Mouse (Mus musculus): ENCODE measurements around the gene Metrn. TPM values are rescaled to one million over a fixed set of nuclear protein-coding genes. Genes with fewer than 3 reads are reported as not detected.

Gene Metrn
- total and polyA plus RNA-seq, 2 experiments from 2014 or later = 50.0 to 236 TPM

- Histone ChIP-seq H3K4me2 (ENCODE audit: low read depth, low read length, poor library complexity, severe bottlenecking) (no peak overlapping the region), H3K9me3 (ENCODE audit: low read length) (no peaks in the 10 kb centered on the region), H3K36me3 (ENCODE audit: insufficient read depth, low read length) (no peaks in the 10 kb centered on the region), H3K27ac (ENCODE audit: low read depth, low read length) (no peak overlapping the region), H3K4me1 (ENCODE audit: insufficient read depth, low read length) (no peaks in the 10 kb centered on the region), H3K4me3 (ENCODE audit: low read depth, low read length) (no peak overlapping the region), H3K27me3 (ENCODE audit: insufficient read depth, low read length) (no peaks in the 10 kb centered on the region), H3K9ac (replicated peaks; ENCODE audit: low read length, poor library complexity, severe bottlenecking) (no peak overlapping the region)
- DNase-seq (ENCODE audit: low spot score) = no peak
- 81% methylated on average over 10 of the region's 10 CpGs for WGBS
- TF ChIP-seq CTCF (IDR thresholded peaks at IDR 0.05) = no peak
- no peak for ATAC-seq (ENCODE audit: low FRiP score)
Measured at GRCm38 (mm10) chr17:25744311-25744710, 52.6 kb downstream of the Metrn start.

GRCm38 (mm10) chr17:25743831-25744230, 53.1 kb downstream of the Metrn start:
- Histone ChIP-seq H3K9me3 (ENCODE audit: low read length) (no peaks in the 10 kb centered on the region), H3K4me1 (ENCODE audit: insufficient read depth, low read length) (no peaks in the 10 kb centered on the region), H3K4me2 (ENCODE audit: low read depth, low read length, poor library complexity, severe bottlenecking) (no peak overlapping the region), H3K36me3 (ENCODE audit: insufficient read depth, low read length) (no peaks in the 10 kb centered on the region), H3K27me3 (ENCODE audit: insufficient read depth, low read length) (no peaks in the 10 kb centered on the region), H3K9ac (replicated peaks; ENCODE audit: low read length, poor library complexity, severe bottlenecking) (no peak overlapping the region), H3K4me3 (ENCODE audit: low read depth, low read length) (no peak overlapping the region), H3K27ac (ENCODE audit: low read depth, low read length) (no peak overlapping the region)
- no peak for TF ChIP-seq CTCF (IDR thresholded peaks at IDR 0.05)
- ATAC-seq (ENCODE audit: low FRiP score) (no peak), DNase-seq (ENCODE audit: low spot score) (no peak)
- 91% methylated on average over 9 of the region's 9 CpGs for WGBS

Small RNA genes lying within 50 kb of the gene (microRNA-seq; reads per million reads assigned to microRNA genes)
- gene Gm25083 (ENCODE audit: borderline number of aligned reads) = not detected
- gene Mir3082 (ENCODE audit: borderline number of aligned reads) = 1.0 reads per million
- not detected for gene Mir6966 (ENCODE audit: borderline number of aligned reads)

Other genes starting within 250 kb of the Metrn start
- gene Sox8, start 226.4 kb downstream of the Metrn start, total RNA-seq (2014; rRNA removed) = 21.5 and 31.0 TPM in 2 replicates
- gene Sox8, start 226.4 kb downstream of the Metrn start, polyA plus RNA-seq (2015; fragmentation: Nextera tagmentation; extraction: Ambion mirVana) = 16.3 and 19.9 TPM in 2 replicates
- gene Lmf1, start 218.1 kb downstream of the Metrn start, total RNA-seq (2014; rRNA removed) = 27.3 and 27.6 TPM in 2 replicates
- 19.8 and 23.0 TPM in 2 replicates for gene Lmf1, start 218.1 kb downstream of the Metrn start, polyA plus RNA-seq (2015; fragmentation: Nextera tagmentation; extraction: Ambion mirVana)
- 34.4 and 42.2 TPM in 2 replicates for gene Gng13, start 80.0 kb downstream of the Metrn start, total RNA-seq (2014; rRNA removed)
- 21.0 and 25.8 TPM in 2 replicates for gene Gng13, start 80.0 kb downstream of the Metrn start, polyA plus RNA-seq (2015; fragmentation: Nextera tagmentation; extraction: Ambion mirVana)
- gene Chtf18, start 69.7 kb downstream of the Metrn start, total RNA-seq (2014; rRNA removed) = 3.4 and 5.8 TPM in 2 replicates
- 2.2 and 2.5 TPM in 2 replicates for gene Chtf18, start 69.7 kb downstream of the Metrn start, polyA plus RNA-seq (2015; fragmentation: Nextera tagmentation; extraction: Ambion mirVana)
- 8.0 and 10.5 TPM in 2 replicates for gene Rpusd1, start 69.5 kb downstream of the Metrn start, total RNA-seq (2014; rRNA removed)
- gene Rpusd1, start 69.5 kb downstream of the Metrn start, polyA plus RNA-seq (2015; fragmentation: Nextera tagmentation; extraction: Ambion mirVana) = 26.7 and 33.3 TPM in 2 replicates
- gene Mslnl, start 61.1 kb downstream of the Metrn start, total RNA-seq (2014; rRNA removed) = not detected in 2 replicates
- gene Mslnl, start 61.1 kb downstream of the Metrn start, polyA plus RNA-seq (2015; fragmentation: Nextera tagmentation; extraction: Ambion mirVana) = not detected in 2 replicates
- 0.52 and 1.6 TPM in 2 replicates for gene Msln, start 42.8 kb downstream of the Metrn start, total RNA-seq (2014; rRNA removed)
- gene Msln, start 42.8 kb downstream of the Metrn start, polyA plus RNA-seq (2015; fragmentation: Nextera tagmentation; extraction: Ambion mirVana) = 2.2 and 3.6 TPM in 2 replicates
- 25.2 and 27.3 TPM in 2 replicates for gene Narfl, start 23.4 kb downstream of the Metrn start, total RNA-seq (2014; rRNA removed)
- gene Narfl, start 23.4 kb downstream of the Metrn start, polyA plus RNA-seq (2015; fragmentation: Nextera tagmentation; extraction: Ambion mirVana) = 25.1 and 27.2 TPM in 2 replicates
- 149 and 156 TPM in 2 replicates for gene Haghl, start 11.5 kb downstream of the Metrn start, total RNA-seq (2014; rRNA removed)
- 206 and 228 TPM in 2 replicates for gene Haghl, start 11.5 kb downstream of the Metrn start, polyA plus RNA-seq (2015; fragmentation: Nextera tagmentation; extraction: Ambion mirVana)
- 0.44 TPM in 1 of 2 replicates, not detected in the other for gene Ccdc78, start 10.6 kb downstream of the Metrn start, total RNA-seq (2014; rRNA removed)
- 0.39 and 0.65 TPM in 2 replicates for gene Ccdc78, start 10.6 kb downstream of the Metrn start, polyA plus RNA-seq (2015; fragmentation: Nextera tagmentation; extraction: Ambion mirVana)
- 65.8 and 74.2 TPM in 2 replicates for gene Fam173a, start 4.2 kb downstream of the Metrn start, total RNA-seq (2014; rRNA removed)
- gene Fam173a, start 4.2 kb downstream of the Metrn start, polyA plus RNA-seq (2015; fragmentation: Nextera tagmentation; extraction: Ambion mirVana) = 106 and 116 TPM in 2 replicates
- gene AC134908.4, start 1.5 kb downstream of the Metrn start, total RNA-seq (2014; rRNA removed) = not detected in 2 replicates
- gene AC134908.4, start 1.5 kb downstream of the Metrn start, polyA plus RNA-seq (2015; fragmentation: Nextera tagmentation; extraction: Ambion mirVana) = 0.89 TPM in 1 of 2 replicates, not detected in the other
- gene Fbxl16, start 11.9 kb upstream of the Metrn start, total RNA-seq (2014; rRNA removed) = 140 and 154 TPM in 2 replicates
- gene Fbxl16, start 11.9 kb upstream of the Metrn start, polyA plus RNA-seq (2015; fragmentation: Nextera tagmentation; extraction: Ambion mirVana) = 43.1 and 51.7 TPM in 2 replicates
- 33.4 and 37.6 TPM in 2 replicates for gene Wdr24, start 26.5 kb upstream of the Metrn start, total RNA-seq (2014; rRNA removed)
- 24.7 and 27.3 TPM in 2 replicates for gene Wdr24, start 26.5 kb upstream of the Metrn start, polyA plus RNA-seq (2015; fragmentation: Nextera tagmentation; extraction: Ambion mirVana)
- 39.1 and 46.2 TPM in 2 replicates for gene Jmjd8, start 31.7 kb upstream of the Metrn start, total RNA-seq (2014; rRNA removed)
- gene Jmjd8, start 31.7 kb upstream of the Metrn start, polyA plus RNA-seq (2015; fragmentation: Nextera tagmentation; extraction: Ambion mirVana) = 43.8 and 45.9 TPM in 2 replicates
- gene Stub1, start 36.3 kb upstream of the Metrn start, total RNA-seq (2014; rRNA removed) = 237 and 248 TPM in 2 replicates
- 374 and 397 TPM in 2 replicates for gene Stub1, start 36.3 kb upstream of the Metrn start, polyA plus RNA-seq (2015; fragmentation: Nextera tagmentation; extraction: Ambion mirVana)
- 95.2 and 168 TPM in 2 replicates for gene Rhbdl1, start 40.2 kb upstream of the Metrn start, total RNA-seq (2014; rRNA removed)
- 97.0 and 110 TPM in 2 replicates for gene Rhbdl1, start 40.2 kb upstream of the Metrn start, polyA plus RNA-seq (2015; fragmentation: Nextera tagmentation; extraction: Ambion mirVana)
- gene Gm20683, start 44.6 kb upstream of the Metrn start, total RNA-seq (2014; rRNA removed) = 25.8 and 34.3 TPM in 2 replicates
- 11.9 and 14.2 TPM in 2 replicates for gene Gm20683, start 44.6 kb upstream of the Metrn start, polyA plus RNA-seq (2015; fragmentation: Nextera tagmentation; extraction: Ambion mirVana)
- gene Rhot2, start 47.7 kb upstream of the Metrn start, total RNA-seq (2014; rRNA removed) = 49.2 and 70.1 TPM in 2 replicates
- 15.4 and 16.2 TPM in 2 replicates for gene Rhot2, start 47.7 kb upstream of the Metrn start, polyA plus RNA-seq (2015; fragmentation: Nextera tagmentation; extraction: Ambion mirVana)
- gene Wdr90, start 64.4 kb upstream of the Metrn start, total RNA-seq (2014; rRNA removed) = 36.2 and 44.3 TPM in 2 replicates
- 14.2 and 15.0 TPM in 2 replicates for gene Wdr90, start 64.4 kb upstream of the Metrn start, polyA plus RNA-seq (2015; fragmentation: Nextera tagmentation; extraction: Ambion mirVana)
- gene Mcrip2, start 71.6 kb upstream of the Metrn start, total RNA-seq (2014; rRNA removed) = 14.6 and 29.9 TPM in 2 replicates
- 39.5 and 45.5 TPM in 2 replicates for gene Mcrip2, start 71.6 kb upstream of the Metrn start, polyA plus RNA-seq (2015; fragmentation: Nextera tagmentation; extraction: Ambion mirVana)
- gene Mettl26, start 77.9 kb upstream of the Metrn start, total RNA-seq (2014; rRNA removed) = 53.8 and 64.8 TPM in 2 replicates
- 67.3 and 74.0 TPM in 2 replicates for gene Mettl26, start 77.9 kb upstream of the Metrn start, polyA plus RNA-seq (2015; fragmentation: Nextera tagmentation; extraction: Ambion mirVana)
- gene Wfikkn1, start 83.7 kb upstream of the Metrn start, total RNA-seq (2014; rRNA removed) = 0.77 and 1.7 TPM in 2 replicates
- gene Wfikkn1, start 83.7 kb upstream of the Metrn start, polyA plus RNA-seq (2015; fragmentation: Nextera tagmentation; extraction: Ambion mirVana) = 0.42 and 0.56 TPM in 2 replicates
- 42.1 and 43.0 TPM in 2 replicates for gene Rab40c, start 122.6 kb upstream of the Metrn start, total RNA-seq (2014; rRNA removed)
- 36.2 and 38.9 TPM in 2 replicates for gene Rab40c, start 122.6 kb upstream of the Metrn start, polyA plus RNA-seq (2015; fragmentation: Nextera tagmentation; extraction: Ambion mirVana)
- 73.6 and 111 TPM in 2 replicates for gene Pigq, start 147.8 kb upstream of the Metrn start, total RNA-seq (2014; rRNA removed)
- 75.4 and 79.7 TPM in 2 replicates for gene Pigq, start 147.8 kb upstream of the Metrn start, polyA plus RNA-seq (2015; fragmentation: Nextera tagmentation; extraction: Ambion mirVana)
- 0.47 and 0.60 TPM in 2 replicates for gene Nhlrc4, start 147.8 kb upstream of the Metrn start, total RNA-seq (2014; rRNA removed)
- gene Nhlrc4, start 147.8 kb upstream of the Metrn start, polyA plus RNA-seq (2015; fragmentation: Nextera tagmentation; extraction: Ambion mirVana) = 0.35 and 0.91 TPM in 2 replicates
- gene A930017K11Rik, start 155.4 kb upstream of the Metrn start, total RNA-seq (2014; rRNA removed) = 2.9 and 4.1 TPM in 2 replicates
- 3.2 and 3.7 TPM in 2 replicates for gene A930017K11Rik, start 155.4 kb upstream of the Metrn start, polyA plus RNA-seq (2015; fragmentation: Nextera tagmentation; extraction: Ambion mirVana)
- 29.7 and 36.8 TPM in 2 replicates for gene Capn15, start 188.7 kb upstream of the Metrn start, total RNA-seq (2014; rRNA removed)
- gene Capn15, start 188.7 kb upstream of the Metrn start, polyA plus RNA-seq (2015; fragmentation: Nextera tagmentation; extraction: Ambion mirVana) = 14.7 and 20.1 TPM in 2 replicates

Measured in midbrain, postnatal 0 days (tissue).